Mouse (Mus musculus): ENCODE measurements around the gene Ddah1.
A peak's percentile ranks its signal among the peaks of the same experiment; 100 is the strongest.
"Not testable (repeated sequence)": the region's sequence is repeated elsewhere in the genome, so short reads cannot be mapped to it uniquely, and the experiment has no call there.

The Ddah1 gene

DNA sequence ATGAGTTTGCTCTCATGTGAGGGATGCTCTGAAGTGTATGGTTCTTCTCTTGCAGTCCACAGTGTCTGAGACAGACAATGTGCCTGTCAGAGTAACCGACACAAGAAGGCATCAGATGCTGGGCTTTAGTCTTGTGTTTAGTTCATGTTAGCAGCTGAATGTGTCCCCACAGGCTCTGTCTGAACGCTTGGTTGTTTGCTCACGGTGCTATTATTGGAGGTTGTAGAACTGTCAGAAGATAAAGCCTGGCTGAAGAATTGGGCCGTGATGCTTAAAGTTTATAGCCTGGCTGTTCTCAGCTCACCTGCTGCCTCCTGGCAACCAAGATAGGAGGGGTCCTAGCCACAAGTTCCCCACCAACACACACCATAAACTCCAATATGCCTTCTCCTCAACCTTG lies 104.0 kb downstream of the Ddah1 start:
- no peak for DNase-seq (ENCODE audit: low spot score in 2 of 2)

GRCm38 (mm10) chr3:145864033-145864712 lies 105.7 kb downstream of the Ddah1 start:
- DNase-seq (ENCODE audit: low spot score in 2 of 2), result no peak

- DNase-seq (ENCODE audit: low spot score in 2 of 2), result no peak
Measured at GRCm38 (mm10) chr3:145864713-145865233, 106.3 kb downstream of the Ddah1 start.

GRCm38 (mm10) chr3:145872680-145873079 lies 114.2 kb downstream of the Ddah1 start:
- no peak for DNase-seq (ENCODE audit: low spot score in 2 of 2)

- DNase-seq (ENCODE audit: low spot score in 2 of 2), result no peak
Measured at GRCm38 (mm10) chr3:145873271-145873670, 114.8 kb downstream of the Ddah1 start.

DNA sequence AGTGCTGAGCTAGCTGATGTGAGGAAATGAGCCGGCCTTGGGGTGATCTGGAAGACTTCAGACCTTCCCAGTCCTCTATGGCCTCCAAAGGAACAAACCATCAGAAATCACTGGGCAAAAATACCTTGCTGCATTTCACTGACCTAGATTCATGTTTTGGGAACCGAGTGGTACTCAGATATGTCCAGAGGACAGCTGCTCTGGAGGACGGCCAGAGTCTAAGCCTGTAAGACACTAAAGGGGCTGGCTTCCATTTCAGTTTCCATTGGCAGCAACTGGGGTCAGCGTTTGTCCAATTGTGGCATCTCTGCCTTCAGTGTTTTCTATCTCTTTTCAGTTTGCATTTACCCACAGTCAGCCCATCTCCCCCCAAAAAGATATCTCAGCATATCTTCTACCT lies 115.7 kb downstream of the Ddah1 start:
- no peak for DNase-seq (ENCODE audit: low spot score in 2 of 2)

GRCm38 (mm10) chr3:145876120-145876519 lies 117.6 kb downstream of the Ddah1 start:
- DNase-seq (ENCODE audit: low spot score in 2 of 2), result no peak

DNA sequence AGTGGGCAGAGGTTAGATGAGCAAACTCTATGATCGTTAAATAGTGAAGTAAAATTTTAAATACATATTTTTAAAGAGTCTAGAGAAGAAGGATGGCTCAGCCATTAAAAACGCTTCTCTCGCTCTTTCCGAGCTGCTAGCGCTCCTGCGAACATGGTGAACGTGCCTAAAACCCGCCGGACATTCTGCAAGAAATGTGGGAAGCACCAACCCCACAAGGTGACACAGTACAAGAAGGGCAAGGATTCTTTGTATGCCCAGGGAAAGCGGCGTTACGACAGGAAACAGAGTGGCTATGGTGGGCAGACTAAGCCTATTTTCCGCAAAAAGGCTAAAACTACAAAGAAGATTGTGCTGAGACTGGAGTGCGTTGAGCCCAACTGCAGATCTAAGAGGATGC lies 120.4 kb downstream of the Ddah1 start:
- not testable (repeated sequence) for DNase-seq (ENCODE audit: low spot score in 2 of 2)

DNA sequence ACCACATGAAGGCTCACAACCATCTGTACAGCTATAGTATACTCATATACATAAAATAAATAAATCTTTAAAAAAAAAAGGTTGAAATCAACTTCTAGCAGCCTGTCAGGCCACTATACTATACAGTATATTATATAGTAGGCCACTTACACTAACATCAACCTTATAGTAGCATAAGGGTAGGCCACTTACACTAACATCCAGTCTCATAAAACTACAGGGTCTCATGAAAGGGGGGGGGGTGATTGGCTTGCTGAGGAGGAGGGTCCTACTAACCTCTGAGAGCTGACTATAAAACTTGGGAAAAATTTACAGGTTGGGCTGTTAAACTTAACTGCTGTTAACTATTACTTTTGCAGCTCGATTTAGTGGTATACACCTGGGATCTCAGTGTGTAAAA lies 121.9 kb downstream of the Ddah1 start:
- no peak for DNase-seq (ENCODE audit: low spot score in 2 of 2)

DNA sequence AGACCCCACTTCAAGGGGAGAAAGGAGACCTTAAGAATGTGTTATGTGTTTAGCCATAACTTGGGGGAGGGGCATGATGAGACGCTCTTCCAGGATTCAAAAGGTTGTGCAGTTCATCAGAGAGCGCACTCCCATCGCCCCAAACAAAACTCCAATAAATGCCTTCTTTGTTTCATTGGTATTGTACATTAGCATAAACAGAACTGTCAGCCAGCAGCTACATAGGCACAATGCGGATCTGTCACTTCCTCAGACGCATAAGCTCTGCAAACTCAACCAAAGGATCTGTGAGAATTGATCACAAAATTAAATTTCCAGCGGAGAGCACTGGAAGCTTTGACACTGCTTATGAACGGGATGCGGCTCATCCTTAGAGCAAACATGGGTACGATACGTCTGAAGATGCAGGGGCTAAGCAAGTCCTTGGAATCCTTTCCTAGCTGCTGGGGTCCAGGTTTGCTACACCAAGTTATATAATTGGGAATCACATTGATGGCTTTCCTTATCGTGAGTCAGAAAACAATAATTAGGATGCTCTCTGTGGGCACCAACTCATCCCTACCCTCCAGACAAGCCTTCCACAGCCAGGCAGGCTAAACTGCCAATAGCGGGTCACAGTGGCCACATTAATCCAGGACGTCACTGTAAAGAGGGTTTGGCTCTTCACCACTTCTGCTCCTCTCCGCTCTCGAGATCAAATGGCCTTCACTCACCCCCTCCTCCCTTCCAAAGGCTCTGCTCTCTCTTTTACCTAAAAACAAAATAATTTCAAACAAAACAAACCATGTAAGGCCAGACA lies 123.8 kb downstream of the Ddah1 start:
- DNase-seq (ENCODE audit: low spot score in 2 of 2), result no peak

- no peak for DNase-seq (ENCODE audit: low spot score in 2 of 2)
Measured at GRCm38 (mm10) chr3:145883233-145883632, 124.8 kb downstream of the Ddah1 start.

DNA sequence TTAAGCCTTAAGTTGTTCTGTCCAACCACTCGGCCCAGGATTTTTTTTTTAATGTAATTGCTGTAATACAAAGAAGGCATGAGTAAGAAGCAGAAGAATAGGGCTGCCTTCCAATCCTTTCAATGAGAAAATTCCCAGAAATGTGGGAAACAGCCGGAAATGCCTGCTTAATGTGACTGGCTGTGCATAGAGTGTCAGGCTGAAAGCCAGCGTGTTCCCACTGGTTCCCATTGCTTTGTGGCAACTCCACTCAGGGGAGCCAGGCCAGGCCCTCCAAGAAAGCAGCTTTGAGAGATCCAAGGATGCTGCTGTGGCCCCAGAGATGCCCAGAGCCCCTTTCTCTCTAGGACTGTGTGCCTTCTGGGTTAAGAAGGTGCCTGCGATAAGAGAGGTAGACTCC lies 126.9 kb downstream of the Ddah1 start:
- peak in 1 of 2 experiments; percentile 19 for DNase-seq (ENCODE audit: low spot score in 2 of 2)

GRCm38 (mm10) chr3:145885851-145886464 lies 127.5 kb downstream of the Ddah1 start:
- DNase-seq (ENCODE audit: low spot score in 2 of 2), result no peak

- DNase-seq (ENCODE audit: low spot score in 2 of 2), result no peak
Measured at GRCm38 (mm10) chr3:145887430-145887971, 129.0 kb downstream of the Ddah1 start.

- peak in 1 of 2 experiments; percentile 6 for DNase-seq (ENCODE audit: low spot score in 2 of 2)
Measured at GRCm38 (mm10) chr3:145890346-145891132, 132.1 kb downstream of the Ddah1 start.

DNA sequence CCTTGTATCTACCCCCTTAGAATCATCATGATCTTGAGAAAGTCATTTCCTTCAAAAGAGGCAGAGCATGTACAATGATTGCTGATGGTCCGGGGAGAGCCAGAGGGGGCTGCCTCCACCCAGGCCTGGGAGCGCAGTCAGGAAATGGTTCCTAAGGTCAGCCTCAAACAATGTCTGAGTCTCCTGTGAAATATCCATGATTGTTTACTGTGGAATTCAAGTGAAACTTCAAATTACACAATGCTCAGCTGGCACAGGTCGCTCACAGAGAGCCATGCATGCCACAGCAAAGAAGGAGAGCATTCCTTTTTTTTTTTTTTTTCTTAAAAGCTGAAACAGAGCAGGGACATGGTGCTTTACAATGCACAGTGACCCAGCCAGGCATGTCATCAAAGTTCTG lies 134.0 kb downstream of the Ddah1 start:
- DNase-seq (ENCODE audit: low spot score in 2 of 2), result no peak

- no peak for DNase-seq (ENCODE audit: low spot score in 2 of 2)
Measured at GRCm38 (mm10) chr3:145894131-145894530, 135.7 kb downstream of the Ddah1 start.

DNA sequence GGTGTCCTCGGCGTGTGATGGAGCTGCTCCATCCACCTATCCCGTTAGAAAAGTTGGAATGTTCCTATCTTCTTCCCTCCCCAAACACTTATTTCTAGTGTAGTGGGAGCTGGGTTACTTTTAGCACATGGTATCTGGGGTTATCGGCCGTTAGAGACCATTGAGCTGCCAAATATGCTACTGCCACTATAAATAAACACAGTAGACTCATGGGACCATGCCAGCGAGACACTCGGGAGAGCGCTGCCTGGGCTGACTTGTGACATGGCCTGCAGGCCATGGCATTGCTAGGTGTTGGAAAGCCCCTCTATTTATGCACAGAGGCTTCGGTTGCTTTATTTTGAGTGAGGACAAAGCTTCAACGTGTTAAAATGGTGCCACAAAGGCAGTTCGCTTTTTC lies 139.3 kb downstream of the Ddah1 start:
- DNase-seq (ENCODE audit: low spot score in 2 of 2), result no peak

DNA sequence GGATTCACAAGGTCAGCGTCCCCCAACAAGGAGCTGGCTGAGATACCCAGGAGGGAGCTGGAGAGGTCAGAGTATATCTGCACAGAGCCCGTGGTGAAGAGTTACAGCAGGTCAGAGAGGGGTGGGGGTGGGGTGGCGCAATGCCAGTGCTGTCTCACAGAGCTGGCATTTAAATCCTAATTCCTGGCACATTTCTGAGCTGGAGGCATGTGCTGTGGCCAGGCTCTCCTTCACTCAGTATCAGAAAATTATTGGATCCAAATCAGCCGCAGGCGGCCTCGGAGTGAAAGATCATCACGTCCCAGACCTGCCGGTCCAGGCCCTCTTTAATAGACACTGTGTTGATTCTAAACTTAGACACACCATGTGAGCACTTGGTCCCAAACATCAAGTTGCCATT lies 141.4 kb downstream of the Ddah1 start:
- no peak for DNase-seq (ENCODE audit: low spot score in 2 of 2)

GRCm38 (mm10) chr3:145903530-145903929 lies 145.1 kb downstream of the Ddah1 start:
- DNase-seq (ENCODE audit: low spot score in 2 of 2), result no peak

Measured in right cerebral cortex, adult 2 months (tissue).